Mouse (Mus musculus): ENCODE data around the gene Sox10. TPM values are rescaled to one million over a fixed set of nuclear protein-coding genes. Genes with fewer than 3 reads are reported as not detected.

Sox10 gene
- polyA plus RNA-seq, 1 experiment, result not detected

DNA sequence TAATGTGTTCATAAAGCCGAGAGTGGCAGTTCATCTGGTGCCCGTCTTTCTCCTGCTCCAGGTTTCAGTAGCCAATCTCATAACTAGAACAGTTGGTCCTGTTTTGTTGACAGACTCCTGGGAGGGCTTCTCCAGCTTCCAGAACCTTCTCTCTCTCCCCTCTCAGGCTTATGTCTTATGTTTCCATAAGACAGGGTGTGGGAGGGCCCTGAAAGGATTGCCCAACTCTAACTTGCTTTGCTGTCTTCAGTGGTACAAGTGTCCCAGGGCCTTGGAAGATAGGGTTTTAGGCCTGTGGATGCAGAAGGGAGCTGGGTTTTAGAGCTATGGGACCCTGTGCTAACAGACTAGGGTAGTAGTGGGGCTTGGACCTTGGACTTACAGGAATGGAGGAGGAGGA, 54.5 kb downstream of the Sox10 start:
- H3K4me3 ChIP-seq (ENCODE audit: insufficient read depth, low read length), result no peak overlapping the region; the same call in 1 of the 2 replicates
- no peak overlapping the region for H3K27ac ChIP-seq (ENCODE audit: insufficient read depth, low read depth, low read length)
- no peak for TF ChIP-seq POLR2A (IDR thresholded peaks at IDR 0.05; ENCODE audit: borderline replicate concordance, low read depth, low read length)
- TF ChIP-seq CTCF (IDR thresholded peaks at IDR 0.05; ENCODE audit: low read depth, low read length), result no peak

DNA sequence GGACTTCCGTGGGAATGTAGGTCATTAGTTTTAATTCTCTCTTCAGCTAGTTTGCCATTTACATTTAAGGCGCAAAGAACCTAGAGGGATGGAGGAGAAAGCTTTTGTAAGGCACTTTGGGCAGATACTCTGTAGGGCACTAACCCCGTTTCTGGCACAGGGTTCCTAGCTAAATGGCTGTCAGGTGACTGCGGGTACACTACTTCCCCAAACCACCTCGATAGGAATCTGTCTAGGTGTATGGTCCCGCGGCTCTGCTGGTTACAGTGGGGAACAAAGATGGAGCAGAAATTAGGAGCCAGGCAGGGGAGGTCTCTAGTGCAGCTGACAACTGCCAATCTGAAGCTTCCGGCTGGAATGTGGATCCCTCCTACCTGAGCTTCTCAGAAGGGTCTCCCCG, 55.0 kb downstream of the Sox10 start:
- Histone ChIP-seq H3K27ac (ENCODE audit: insufficient read depth, low read depth, low read length) (no peak overlapping the region), H3K4me1 (ENCODE audit: control insufficient read depth, insufficient read depth, low read length) (peaks cover 26% of the 10 kb centered on the region), H3K4me3 (ENCODE audit: insufficient read depth, low read length) (peak overlapping the region; percentile 95)
- TF ChIP-seq CTCF (IDR thresholded peaks at IDR 0.05; ENCODE audit: low read depth, low read length) (no peak), POLR2A (IDR thresholded peaks at IDR 0.05; ENCODE audit: borderline replicate concordance, low read depth, low read length) (no peak)

More for the DNA sequence above, 54.5 kb downstream of the Sox10 start:
- H3K4me1 ChIP-seq (ENCODE audit: control insufficient read depth, insufficient read depth, low read length), result peaks cover 26% of the 10 kb centered on the region

DNA sequence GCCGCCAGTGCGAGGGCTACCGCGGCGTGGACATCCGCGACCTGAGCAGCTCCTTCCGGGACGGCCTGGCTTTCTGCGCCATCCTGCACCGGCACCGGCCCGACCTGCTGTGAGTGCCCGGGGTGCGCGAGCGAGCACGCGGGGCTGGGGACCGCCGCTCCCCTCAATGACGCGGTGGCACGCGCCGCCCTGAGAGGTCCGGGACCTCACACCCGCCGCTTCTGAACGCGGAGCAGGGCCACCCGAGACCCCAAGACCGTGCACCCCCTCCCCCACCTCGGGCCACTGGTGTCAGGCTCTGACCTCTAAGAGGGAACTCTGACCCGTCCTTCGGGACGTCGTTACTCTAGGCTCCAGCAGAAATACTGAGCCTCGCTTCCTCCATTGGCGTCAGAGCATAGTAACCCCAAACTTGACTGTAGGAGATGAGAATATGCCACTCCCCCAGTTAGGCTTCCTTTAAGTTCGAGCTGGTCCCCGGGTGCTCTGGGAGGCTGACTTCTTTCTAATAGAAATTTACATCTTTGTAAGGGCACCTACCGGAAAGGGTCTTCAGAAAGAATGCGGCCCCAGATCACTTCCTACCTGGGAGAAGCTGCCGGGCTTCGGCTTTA, 55.6 kb downstream of the Sox10 start:
- TF ChIP-seq POLR2A (IDR thresholded peaks at IDR 0.05; ENCODE audit: borderline replicate concordance, low read depth, low read length) (no peak), CTCF (IDR thresholded peaks at IDR 0.05; ENCODE audit: low read depth, low read length) (no peak)
- peak overlapping the region; percentile 58 for H3K27ac ChIP-seq (ENCODE audit: insufficient read depth, low read depth, low read length)
- H3K4me1 ChIP-seq (ENCODE audit: control insufficient read depth, insufficient read depth, low read length), result peaks cover 26% of the 10 kb centered on the region
- peak overlapping the region; percentile 95 for H3K4me3 ChIP-seq (ENCODE audit: insufficient read depth, low read length)

DNA sequence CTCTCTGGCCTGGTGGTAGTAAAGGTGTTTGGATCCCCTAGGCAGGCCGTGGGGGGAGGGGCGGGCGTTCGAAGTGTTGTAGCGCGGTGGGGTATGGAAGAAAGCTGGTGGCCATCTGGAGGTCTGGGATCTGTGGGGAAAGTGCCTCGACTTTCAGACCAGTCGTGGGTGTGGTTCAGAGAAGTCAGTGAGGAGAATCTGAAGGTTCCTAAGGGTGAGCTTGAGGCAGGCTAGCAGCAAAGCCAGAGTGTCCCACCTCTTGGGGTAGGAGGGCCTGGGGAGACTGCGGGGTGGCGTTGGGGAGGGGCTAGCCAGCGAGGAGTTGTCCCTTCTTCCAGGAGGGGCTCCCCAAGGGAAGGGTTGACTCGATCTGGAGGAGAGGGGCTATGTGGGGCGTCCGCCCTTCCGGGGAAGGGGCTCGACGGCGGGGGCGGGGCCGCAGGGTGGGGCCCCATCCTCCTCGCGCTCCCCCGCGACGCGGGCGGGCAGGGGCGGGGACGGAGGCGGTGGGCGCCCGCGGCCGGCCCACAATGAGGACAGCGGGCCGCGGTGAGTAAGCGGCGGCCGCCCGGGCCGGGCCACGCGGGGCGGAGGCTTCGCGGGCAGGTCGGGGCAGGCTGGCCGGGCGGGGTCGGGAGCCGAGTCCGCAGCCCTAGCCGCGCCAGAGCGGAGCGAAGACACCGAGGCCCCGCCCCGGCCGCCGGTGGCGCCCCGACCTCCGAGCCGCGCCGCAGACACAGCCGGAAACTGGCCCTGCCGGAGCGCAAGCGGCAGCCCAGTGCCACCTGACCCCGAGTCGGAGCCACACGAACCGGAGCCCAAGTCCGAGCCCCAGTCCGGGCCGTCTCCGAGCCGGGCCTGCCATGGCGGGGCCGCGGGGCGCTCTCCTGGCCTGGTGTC, 56.4 kb downstream of the Sox10 start, which contains the start of gene Micall1:
Micall1 (plus strand) TSS at position 478 of the 900 bp plus-strand sequence.
- TF ChIP-seq POLR2A (IDR thresholded peaks at IDR 0.05; ENCODE audit: borderline replicate concordance, low read depth, low read length) (no peak), CTCF (IDR thresholded peaks at IDR 0.05; ENCODE audit: low read depth, low read length) (no peak)
- Histone ChIP-seq H3K4me3 (ENCODE audit: insufficient read depth, low read length) (peak within 1 kb of the TSS; percentile 95), H3K27ac (ENCODE audit: insufficient read depth, low read depth, low read length) (peak within 1 kb of the TSS; percentile 58), H3K4me1 (ENCODE audit: control insufficient read depth, insufficient read depth, low read length) (peaks cover 26% of the 10 kb centered on the region)

DNA sequence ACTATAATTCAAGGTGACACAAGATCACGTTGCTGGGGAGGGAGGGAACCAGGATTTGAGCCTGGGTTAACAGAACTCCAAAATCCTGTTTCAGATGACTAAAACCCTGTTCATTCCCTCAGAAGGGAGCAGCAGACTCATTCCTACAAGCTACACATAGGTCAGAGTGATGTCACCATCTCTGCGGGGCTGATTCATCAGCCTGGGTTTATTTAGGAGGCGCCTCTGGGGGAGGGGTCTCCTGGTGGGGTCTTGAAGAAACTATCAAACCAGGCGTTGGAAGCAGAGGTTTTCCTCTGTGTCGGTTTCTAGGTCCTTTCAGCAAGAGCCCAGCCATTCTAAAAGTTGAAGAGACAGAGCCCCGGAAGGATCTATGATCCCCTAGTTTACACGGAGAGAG, 57.1 kb downstream of the Sox10 start:
- TF ChIP-seq POLR2A (IDR thresholded peaks at IDR 0.05; ENCODE audit: borderline replicate concordance, low read depth, low read length) (no peak; the same call in 1 of the 2 replicates), CTCF (IDR thresholded peaks at IDR 0.05; ENCODE audit: low read depth, low read length) (0 out of 2 replicates have a peak, but pooled peaks have one; percentile 11)
- Histone ChIP-seq H3K4me1 (ENCODE audit: control insufficient read depth, insufficient read depth, low read length) (peaks cover 26% of the 10 kb centered on the region), H3K4me3 (ENCODE audit: insufficient read depth, low read length) (peak overlapping the region; percentile 95), H3K27ac (ENCODE audit: insufficient read depth, low read depth, low read length) (peak overlapping the region; percentile 38)

DNA sequence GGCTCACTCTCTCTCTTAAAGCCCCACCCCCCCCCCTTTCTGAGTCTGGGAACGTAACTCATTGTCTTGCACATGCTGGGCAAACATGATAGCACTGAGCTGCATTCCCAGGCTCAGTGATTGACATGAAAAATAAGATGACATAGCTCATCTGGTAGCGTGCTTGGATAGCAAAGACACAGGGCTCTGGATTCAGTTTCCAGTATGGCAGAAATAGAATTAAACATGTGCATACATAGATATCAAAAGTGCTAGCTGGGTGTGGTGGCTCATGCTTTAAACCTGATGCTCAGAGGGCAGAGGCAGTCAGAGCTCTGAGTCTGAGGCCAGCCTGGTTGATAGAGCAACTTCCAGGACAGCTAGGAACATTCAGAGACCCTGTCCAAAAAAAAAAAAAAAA, 59.2 kb downstream of the Sox10 start:
- no peak for TF ChIP-seq CTCF (IDR thresholded peaks at IDR 0.05; ENCODE audit: low read depth, low read length)
- Histone ChIP-seq H3K4me1 (ENCODE audit: control insufficient read depth, insufficient read depth, low read length) (peaks cover 21% of the 10 kb centered on the region), H3K4me3 (ENCODE audit: insufficient read depth, low read length) (no peak overlapping the region), H3K27ac (ENCODE audit: insufficient read depth, low read depth, low read length) (no peak overlapping the region)

Other genes starting within 250 kb of the Sox10 start
- gene Lgals1, start 238.5 kb downstream of the Sox10 start, polyA plus RNA-seq (2012; ENCODE audit: insufficient read depth, insufficient read length, missing spikeins), result 1,085 and 1,245 TPM in 2 replicates
- 25.7 and 28.1 TPM in 2 replicates for gene Nol12, start 230.3 kb downstream of the Sox10 start, polyA plus RNA-seq (2012; ENCODE audit: insufficient read depth, insufficient read length, missing spikeins)
- 28.7 and 33.2 TPM in 2 replicates for gene Triobp, start 217.5 kb downstream of the Sox10 start, polyA plus RNA-seq (2012; ENCODE audit: insufficient read depth, insufficient read length, missing spikeins)
- gene H1f0, start 136.8 kb downstream of the Sox10 start, polyA plus RNA-seq (2012; ENCODE audit: insufficient read depth, insufficient read length, missing spikeins), result 87.7 and 88.8 TPM in 2 replicates
- gene Galr3, start 123.4 kb downstream of the Sox10 start, polyA plus RNA-seq (2012; ENCODE audit: insufficient read depth, insufficient read length, missing spikeins), result not detected in 2 replicates
- gene Ankrd54, start 102.3 kb downstream of the Sox10 start, polyA plus RNA-seq (2012; ENCODE audit: insufficient read depth, insufficient read length, missing spikeins), result 14.0 TPM in 2 replicates
- 99.4 and 114 TPM in 2 replicates for gene Eif3l, start 90.1 kb downstream of the Sox10 start, polyA plus RNA-seq (2012; ENCODE audit: insufficient read depth, insufficient read length, missing spikeins)
- 16.2 and 16.3 TPM in 2 replicates for gene Micall1, start 56.3 kb downstream of the Sox10 start, polyA plus RNA-seq (2012; ENCODE audit: insufficient read depth, insufficient read length, missing spikeins)
- gene Polr2f, start 24.2 kb downstream of the Sox10 start, polyA plus RNA-seq (2012; ENCODE audit: insufficient read depth, insufficient read length, missing spikeins), result 107 and 110 TPM in 2 replicates
- 1.6 TPM in 1 of 2 replicates, not detected in the other for gene 1700088E04Rik, start 24.0 kb downstream of the Sox10 start, polyA plus RNA-seq (2012; ENCODE audit: insufficient read depth, insufficient read length, missing spikeins)
- gene Pick1, start 63.9 kb upstream of the Sox10 start, polyA plus RNA-seq (2012; ENCODE audit: insufficient read depth, insufficient read length, missing spikeins), result 11.4 and 13.0 TPM in 2 replicates
- not detected in 2 replicates for gene Gm49486, start 64.2 kb upstream of the Sox10 start, polyA plus RNA-seq (2012; ENCODE audit: insufficient read depth, insufficient read length, missing spikeins)
- gene Slc16a8, start 89.5 kb upstream of the Sox10 start, polyA plus RNA-seq (2012; ENCODE audit: insufficient read depth, insufficient read length, missing spikeins), result not detected in 2 replicates
- gene Baiap2l2, start 120.3 kb upstream of the Sox10 start, polyA plus RNA-seq (2012; ENCODE audit: insufficient read depth, insufficient read length, missing spikeins), result not detected in 2 replicates
- gene Pla2g6, start 163.2 kb upstream of the Sox10 start, polyA plus RNA-seq (2012; ENCODE audit: insufficient read depth, insufficient read length, missing spikeins), result 4.5 and 5.5 TPM in 2 replicates
- gene Maff, start 181.4 kb upstream of the Sox10 start, polyA plus RNA-seq (2012; ENCODE audit: insufficient read depth, insufficient read length, missing spikeins), result 0.90 and 1.5 TPM in 2 replicates
- gene Tmem184b, start 238.3 kb upstream of the Sox10 start, polyA plus RNA-seq (2012; ENCODE audit: insufficient read depth, insufficient read length, missing spikeins), result 48.1 and 51.2 TPM in 2 replicates